Mouse (Mus musculus): ENCODE results near the gene Plcb4.

DNA sequence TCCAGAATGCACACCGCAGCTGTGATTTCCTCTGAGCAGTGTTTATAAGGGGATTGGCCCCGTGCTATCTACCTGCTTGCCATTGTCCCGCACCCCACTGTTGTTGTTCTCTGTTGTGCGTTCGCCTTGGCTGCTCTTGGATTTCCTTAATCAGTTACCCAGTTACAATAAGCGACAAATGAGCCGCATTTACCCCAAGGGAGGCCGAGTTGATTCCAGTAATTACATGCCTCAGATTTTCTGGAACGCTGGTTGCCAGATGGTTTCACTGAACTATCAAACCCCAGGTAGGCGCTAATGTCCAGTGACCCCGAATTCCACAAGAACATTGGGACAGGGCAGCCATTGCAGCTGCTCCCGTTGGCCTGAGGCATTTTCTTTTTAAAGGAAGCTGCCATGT is 309.3 kb downstream of the Plcb4 start:
- TF ChIP-seq CTCF (IDR thresholded peaks at IDR 0.05; ENCODE audit: low read depth) (no peak), EP300 (optimal IDR thresholded peaks at IDR 0.05) (no peak)
